Mouse (Mus musculus): Measurements from ENCODE around the gene Gm11627.

The Gm11627 gene

DNA sequence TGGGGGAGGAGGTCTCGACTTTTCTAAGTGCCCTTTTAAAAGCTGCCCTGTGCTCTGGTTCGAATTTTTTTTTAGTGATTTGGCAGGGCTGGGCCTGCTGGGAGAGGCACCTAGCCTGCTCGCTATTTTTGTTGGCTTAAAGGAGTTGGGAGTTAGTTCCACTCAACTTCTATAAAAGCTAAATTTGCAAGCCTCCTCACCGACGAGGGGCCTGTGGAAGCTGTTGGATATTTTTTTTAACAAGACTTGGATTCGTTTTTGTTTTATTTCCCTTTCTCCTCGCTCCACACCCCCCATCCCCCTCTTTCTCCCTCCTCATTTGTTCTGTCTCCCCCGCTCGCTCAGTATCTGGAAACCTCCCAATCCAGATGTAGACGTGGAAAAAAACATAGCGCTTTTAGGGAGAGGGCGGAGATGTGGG is 27.5 kb upstream of the Gm11627 start:
- ChIA-PET POLR2A (interaction anchor here in 2 of 4 experiments (0.6 to 0.9 kb wide), 4 partner anchors 33 to 333 kb away, joined by 3 to 6 read pairs (median 3); no protein-coding TSS in a partner anchor), CTCF (interaction anchor here in 2 of 4 experiments (0.5 to 0.7 kb wide), 2 partner anchors 325 to 358 kb away, joined by 6 to 17 read pairs; partner anchors contain the start of gene BC030867 (in 1 of the 2))

DNA sequence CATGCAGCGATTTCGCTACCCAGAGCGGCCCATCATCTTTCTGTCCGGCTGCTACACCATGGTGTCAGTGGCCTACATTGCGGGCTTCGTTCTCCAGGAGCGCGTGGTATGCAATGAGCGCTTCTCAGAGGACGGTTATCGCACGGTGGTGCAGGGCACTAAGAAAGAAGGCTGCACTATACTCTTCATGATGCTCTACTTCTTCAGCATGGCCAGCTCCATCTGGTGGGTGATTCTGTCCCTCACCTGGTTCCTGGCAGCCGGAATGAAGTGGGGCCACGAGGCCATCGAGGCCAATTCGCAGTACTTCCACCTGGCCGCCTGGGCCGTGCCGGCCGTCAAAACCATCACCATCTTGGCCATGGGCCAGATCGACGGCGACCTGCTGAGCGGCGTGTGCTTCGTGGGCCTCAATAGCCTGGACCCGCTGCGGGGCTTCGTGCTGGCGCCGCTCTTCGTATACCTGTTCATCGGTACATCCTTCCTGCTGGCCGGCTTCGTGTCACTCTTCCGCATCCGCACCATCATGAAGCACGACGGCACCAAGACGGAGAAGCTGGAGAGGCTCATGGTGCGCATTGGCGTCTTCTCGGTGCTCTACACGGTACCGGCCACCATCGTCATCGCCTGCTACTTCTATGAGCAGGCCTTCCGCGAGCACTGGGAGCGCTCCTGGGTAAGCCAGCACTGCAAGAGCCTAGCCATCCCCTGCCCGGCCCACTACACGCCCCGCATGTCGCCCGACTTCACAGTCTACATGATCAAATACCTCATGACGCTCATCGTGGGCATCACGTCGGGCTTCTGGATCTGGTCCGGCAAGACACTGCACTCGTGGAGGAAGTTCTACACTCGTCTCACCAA is 26.5 kb upstream of the Gm11627 start:
- ChIA-PET POLR2A (interaction anchor here in 2 of 4 experiments (0.8 to 3.5 kb wide), 8 partner anchors 19 to 331 kb away, joined by 3 to 21 read pairs (median 4); no protein-coding TSS in a partner anchor), CTCF (interaction anchor here in 1 of 4 experiments (1.0 kb wide), 1 partner anchor 10 kb away, joined by 3 read pairs; no protein-coding TSS in a partner anchor)

DNA sequence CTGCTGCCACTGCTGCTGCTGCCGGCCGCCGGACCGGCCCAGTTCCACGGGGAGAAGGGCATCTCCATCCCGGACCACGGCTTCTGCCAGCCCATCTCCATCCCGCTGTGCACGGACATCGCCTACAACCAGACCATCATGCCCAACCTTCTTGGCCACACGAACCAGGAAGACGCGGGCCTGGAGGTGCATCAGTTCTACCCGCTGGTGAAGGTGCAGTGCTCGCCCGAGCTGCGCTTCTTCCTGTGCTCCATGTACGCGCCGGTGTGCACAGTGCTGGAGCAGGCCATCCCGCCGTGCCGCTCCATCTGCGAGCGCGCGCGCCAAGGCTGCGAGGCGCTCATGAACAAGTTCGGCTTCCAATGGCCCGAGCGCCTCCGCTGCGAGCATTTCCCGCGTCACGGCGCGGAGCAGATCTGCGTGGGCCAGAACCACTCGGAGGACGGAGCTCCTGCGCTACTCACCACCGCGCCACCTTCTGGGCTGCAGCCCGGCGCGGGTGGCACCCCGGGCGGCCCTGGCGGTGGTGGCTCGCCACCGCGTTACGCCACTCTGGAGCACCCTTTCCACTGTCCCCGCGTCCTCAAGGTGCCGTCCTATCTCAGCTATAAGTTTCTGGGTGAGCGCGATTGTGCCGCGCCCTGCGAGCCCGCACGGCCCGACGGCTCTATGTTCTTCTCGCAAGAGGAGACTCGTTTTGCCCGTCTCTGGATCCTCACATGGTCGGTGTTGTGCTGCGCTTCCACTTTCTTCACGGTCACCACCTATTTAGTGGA is 25.7 kb upstream of the Gm11627 start:
- POLR2A ChIA-PET, result interaction anchor here (0.6 to 3.5 kb wide), 29 partner anchors 8 to 770 kb away, joined by 3 to 23 read pairs (median 4); partner anchors contain the start of genes Gm11627 (in 2 of the 4), C1ql1 (in 1 of the 4), G6pc3 (in 1 of the 4) and Grn (in 1 of the 4)

DNA sequence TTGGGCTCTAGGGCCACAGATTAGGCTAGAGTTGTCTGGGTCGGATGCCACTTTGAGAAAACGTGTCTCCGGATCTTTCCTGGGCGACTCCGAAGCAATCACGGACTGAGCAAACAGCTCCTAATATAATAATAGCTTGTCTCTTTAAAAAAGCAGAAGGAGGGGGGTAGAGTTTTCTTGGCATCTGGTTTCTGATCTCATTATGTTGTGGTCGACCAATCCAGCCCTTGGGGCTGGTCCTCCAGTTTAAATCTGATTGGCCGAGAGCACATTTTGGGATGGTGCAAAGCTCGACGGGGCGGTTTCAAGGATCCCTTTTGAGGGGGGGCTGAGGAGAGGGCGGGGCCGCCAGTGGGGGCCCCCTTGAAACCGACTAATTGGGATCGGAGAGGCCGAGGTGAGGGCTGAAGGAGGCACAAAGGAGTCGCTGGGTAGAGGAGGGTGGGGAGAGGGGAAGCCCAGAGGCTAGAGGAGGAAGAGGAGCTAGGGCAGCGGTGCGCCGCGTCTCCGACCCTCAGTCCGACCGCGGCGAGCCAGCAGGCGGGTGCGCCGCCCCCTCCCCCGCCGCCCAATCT is 24.8 kb upstream of the Gm11627 start, which contains the start of gene Fzd2:
Gene Fzd2 (plus strand): TSS at position 387 of the 575 bp plus-strand sequence.
- POLR2A ChIA-PET, result interaction anchor here (0.5 to 3.5 kb wide), 50 partner anchors 8 to 1344 kb away, joined by 3 to 23 read pairs (median 4); partner anchors contain the start of genes Gm11627 (in 2 of the 4), BC030867 (in 1 of the 4), C1ql1 (in 1 of the 4) and Fam171a2 (in 1 of the 4)
- CTCF ChIA-PET, result interaction anchor here (0.5 to 2.3 kb wide), 26 partner anchors 15 to 1093 kb away, joined by 3 to 11 read pairs (median 4); partner anchors contain the start of genes Fam171a2 (in 1 of the 4) and Gosr2 (in 1 of the 4)

More for the DNA sequence above, 25.7 kb upstream of the Gm11627 start:
- CTCF ChIA-PET, result interaction anchor here (0.5 to 2.3 kb wide), 15 partner anchors 10 to 530 kb away, joined by 3 to 11 read pairs (median 4); no protein-coding TSS in a partner anchor

DNA sequence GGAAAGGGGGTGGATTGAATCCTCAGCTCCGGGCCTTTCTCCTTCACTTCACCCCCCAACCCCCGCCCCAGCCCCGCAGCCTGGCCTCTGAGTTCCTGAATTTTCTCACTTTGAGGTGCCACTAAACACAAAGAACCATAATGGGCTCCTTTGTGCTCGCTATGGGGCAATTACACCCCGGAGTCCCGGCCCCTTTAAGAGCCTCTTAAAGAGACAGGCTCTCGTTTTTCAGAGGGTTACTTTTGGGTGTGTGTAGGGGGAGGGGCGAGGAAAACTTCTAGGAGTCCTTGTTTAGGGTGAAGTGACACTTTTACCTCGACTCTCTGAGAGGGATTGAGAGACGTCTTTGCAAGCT is 24.2 kb upstream of the Gm11627 start:
- ChIA-PET POLR2A (interaction anchor here (0.6 to 3.5 kb wide), 42 partner anchors 8 to 1343 kb away, joined by 3 to 23 read pairs (median 4); partner anchors contain the start of genes Gm11627 (in 2 of the 4), BC030867 (in 1 of the 4), C1ql1 (in 1 of the 4) and Hexim1 (in 1 of the 4)), CTCF (interaction anchor here (0.6 to 2.3 kb wide), 16 partner anchors 16 to 1094 kb away, joined by 3 to 11 read pairs (median 4); partner anchors contain the start of genes Fam171a2 (in 1 of the 4) and Gosr2 (in 1 of the 4))

DNA sequence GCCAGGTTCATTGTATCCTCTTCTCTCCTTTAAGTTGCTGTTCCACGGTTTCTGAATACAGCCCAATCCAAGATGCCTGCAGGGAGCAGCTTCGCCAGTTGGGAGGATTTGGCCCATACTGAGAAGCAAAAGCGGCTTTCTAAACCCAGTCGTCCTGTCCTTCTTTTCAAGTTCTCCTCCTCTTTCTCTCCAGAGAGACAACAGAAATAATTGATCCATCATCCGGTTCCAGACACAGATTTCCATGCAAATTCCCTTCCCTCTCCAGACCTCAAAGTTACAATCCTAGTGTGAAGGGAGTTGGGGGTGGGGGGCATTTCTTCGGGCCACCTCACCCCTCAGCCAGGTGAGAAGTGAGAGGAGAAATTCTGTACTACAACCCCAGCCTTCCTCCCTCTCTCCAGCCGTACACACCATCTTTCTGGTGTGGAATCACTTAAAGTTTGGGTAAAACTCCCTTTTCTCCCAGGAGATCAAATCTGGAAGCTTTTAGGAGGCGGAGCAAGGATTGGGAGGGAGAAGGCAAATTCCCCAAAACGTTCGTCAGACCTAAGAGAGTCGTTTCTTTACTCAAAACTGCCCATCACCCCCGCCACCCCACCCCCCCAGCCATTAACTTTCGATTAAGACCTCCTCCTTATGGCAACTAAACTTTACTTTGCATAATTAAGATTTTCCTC is 23.7 kb upstream of the Gm11627 start:
- ChIA-PET CTCF (interaction anchor here (0.5 to 2.3 kb wide), 9 partner anchors 16 to 397 kb away, joined by 3 to 11 read pairs (median 4); no protein-coding TSS in a partner anchor), POLR2A (interaction anchor here (0.6 to 3.5 kb wide), 25 partner anchors 9 to 522 kb away, joined by 3 to 23 read pairs (median 4); partner anchors contain the start of genes Gm11627 (in 2 of the 4) and BC030867 (in 1 of the 4))

DNA sequence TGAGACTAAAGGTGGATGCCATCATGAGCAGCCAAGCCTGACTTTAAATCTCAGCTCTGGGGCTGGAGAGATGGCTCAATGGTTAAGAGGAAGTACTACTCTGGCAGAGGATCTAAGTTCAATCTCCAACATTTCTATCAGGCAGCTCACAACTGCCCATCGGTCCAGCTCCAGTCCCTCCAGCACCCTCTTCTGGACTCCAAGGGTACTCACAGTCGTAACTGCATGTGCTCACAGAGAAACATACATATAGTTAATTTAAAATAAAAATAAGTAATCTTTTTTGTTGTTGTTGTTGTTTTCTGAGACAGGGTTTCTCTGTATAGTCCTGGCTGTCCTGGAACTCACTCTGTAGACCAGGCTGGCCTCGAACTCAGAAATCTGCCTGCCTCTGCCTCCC is 20.7 kb upstream of the Gm11627 start:
- POLR2A ChIA-PET, result interaction anchor here in 3 of 4 experiments (0.5 to 1.7 kb wide), 11 partner anchors 11 to 416 kb away, joined by 3 to 5 read pairs (median 3); partner anchors contain the start of gene G6pc3 (in 1 of the 3)

DNA sequence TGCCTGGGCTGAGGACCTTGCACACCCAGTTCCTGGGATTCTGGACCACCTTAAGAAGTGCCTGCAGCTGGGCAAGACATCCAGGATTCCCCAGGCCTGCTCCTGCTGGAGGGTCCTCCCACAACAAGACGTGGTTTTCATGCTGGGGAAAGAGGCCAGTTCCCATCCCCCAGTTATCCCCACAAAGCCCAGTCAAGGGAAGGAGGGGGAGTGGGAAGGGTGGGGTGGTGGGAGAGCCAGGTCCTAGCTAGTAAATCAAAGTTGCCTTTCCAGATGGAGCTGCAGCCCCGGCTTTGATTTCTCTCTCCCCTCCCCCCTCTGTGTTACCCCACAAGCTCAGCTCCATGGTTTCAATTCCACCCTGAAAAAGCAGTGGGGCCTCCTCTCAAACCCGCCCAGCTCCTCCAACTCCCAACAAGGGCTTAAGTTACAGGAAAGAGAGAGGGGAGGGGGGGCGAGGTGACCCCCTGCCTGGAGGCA is 16.1 kb upstream of the Gm11627 start:
- POLR2A ChIA-PET, result interaction anchor here in 3 of 4 experiments (0.5 to 2.2 kb wide), 11 partner anchors 9 to 537 kb away, joined by 3 to 8 read pairs (median 3); partner anchors contain the start of genes Fzd2 (in 2 of the 3) and Gm11627 (in 1 of the 3)
- CTCF ChIA-PET, result interaction anchor here in 2 of 4 experiments (0.6 to 1.5 kb wide), 6 partner anchors 10 to 1104 kb away, joined by 3 to 4 read pairs (median 3); no protein-coding TSS in a partner anchor

More for the DNA sequence above, 20.7 kb upstream of the Gm11627 start:
- CTCF ChIA-PET, result interaction anchor here (0.5 to 1.8 kb wide), 28 partner anchors 10 to 628 kb away, joined by 3 to 14 read pairs (median 4); partner anchors contain the start of genes Gm11627 (in 2 of the 4) and Grn (in 1 of the 4)

DNA sequence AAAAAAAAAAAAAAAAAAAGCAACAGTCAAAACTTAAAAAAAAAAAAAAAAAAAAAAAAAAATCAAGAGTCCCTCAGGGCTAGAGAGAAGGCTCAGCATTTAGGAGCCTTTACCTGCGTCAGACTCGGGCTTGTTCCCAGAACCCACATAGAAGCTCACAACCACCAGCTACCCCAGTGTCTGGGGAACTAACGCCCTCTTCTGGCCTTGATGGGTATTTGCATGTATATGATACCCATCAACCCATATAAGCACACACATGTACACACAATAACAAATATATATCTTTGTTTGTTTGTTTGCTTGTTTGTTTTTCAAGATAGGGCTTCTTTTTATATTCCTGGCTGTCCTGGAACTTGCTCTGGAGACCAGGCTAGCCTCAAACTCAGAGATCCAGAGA is 8.3 kb upstream of the Gm11627 start:
- CTCF ChIA-PET, result interaction anchor here (0.6 to 3.9 kb wide), 28 partner anchors 9 to 912 kb away, joined by 3 to 23 read pairs (median 4); partner anchors contain the start of genes Fzd2 (in 1 of the 4) and Gm11627 (in 1 of the 4)

DNA sequence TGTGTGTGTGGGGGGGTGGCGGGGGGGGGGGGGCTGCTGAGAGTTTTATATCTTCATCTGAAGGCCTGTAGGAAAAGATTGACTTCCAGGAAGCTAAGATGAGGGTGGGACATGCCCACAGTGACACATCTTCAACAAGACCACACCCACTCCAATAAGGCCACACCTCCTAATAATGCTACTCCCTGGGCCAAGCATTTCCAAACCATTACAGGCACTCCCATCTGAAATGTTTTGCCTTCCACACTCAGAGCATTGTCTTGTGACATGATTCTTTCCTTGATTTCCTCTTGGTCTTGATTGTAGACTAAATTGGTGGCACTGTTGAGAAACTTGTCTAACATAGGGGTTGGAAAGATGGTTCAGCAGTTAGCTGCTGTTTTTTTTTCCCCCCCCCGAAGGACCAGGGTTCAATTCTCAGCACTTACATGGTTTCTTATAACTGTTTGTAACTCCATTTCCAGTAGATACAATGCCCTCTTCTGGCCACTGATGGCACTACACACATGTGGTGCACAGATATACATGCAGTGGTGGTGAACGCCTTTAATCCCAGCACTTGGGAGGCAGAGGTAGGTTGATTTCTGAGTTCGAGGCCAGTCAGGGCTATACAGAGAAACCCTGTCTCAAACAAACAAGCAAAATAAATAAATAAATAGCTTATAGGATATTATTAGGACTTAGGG is 7.3 kb upstream of the Gm11627 start:
- ChIA-PET POLR2A (interaction anchor here in 1 of 4 experiments (1.2 to 1.6 kb wide), 4 partner anchors 8 to 110 kb away, joined by 4 to 7 read pairs (median 6); no protein-coding TSS in a partner anchor), CTCF (interaction anchor here (0.6 to 3.9 kb wide), 15 partner anchors 8 to 126 kb away, joined by 3 to 23 read pairs (median 5); partner anchors contain the start of genes Fzd2 (in 1 of the 4) and Gm11627 (in 1 of the 4))

More for the DNA sequence above, 8.3 kb upstream of the Gm11627 start:
- POLR2A ChIA-PET, result interaction anchor here (0.6 to 1.6 kb wide), 9 partner anchors 9 to 545 kb away, joined by 3 to 8 read pairs (median 5); no protein-coding TSS in a partner anchor

DNA sequence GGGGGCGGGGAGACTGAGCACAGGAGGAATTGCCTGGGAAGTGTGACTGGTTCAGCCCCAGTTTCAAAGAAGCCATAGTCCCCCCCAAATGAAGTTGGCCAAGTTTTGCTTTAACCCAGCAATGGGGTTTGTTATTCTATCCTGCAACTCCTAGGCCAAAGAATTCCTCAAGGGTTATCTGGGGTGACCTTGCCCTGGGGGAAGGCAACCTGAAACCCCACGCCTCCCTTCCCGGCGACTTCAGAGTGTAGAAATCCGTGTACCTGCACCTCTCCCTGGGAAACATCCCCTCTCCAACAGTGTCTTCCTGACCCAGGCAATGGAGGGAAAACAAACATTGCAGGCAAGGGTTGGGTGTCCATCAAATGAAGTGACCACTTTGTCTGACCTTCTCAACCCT is 3.5 kb upstream of the Gm11627 start:
- ChIA-PET CTCF (interaction anchor here in 2 of 4 experiments (1.0 to 1.4 kb wide), 3 partner anchors 10 to 146 kb away, joined by 3 to 5 read pairs (median 5); no protein-coding TSS in a partner anchor), POLR2A (interaction anchor here in 3 of 4 experiments (0.5 to 1.7 kb wide), 6 partner anchors 10 to 113 kb away, joined by 3 to 7 read pairs (median 4); no protein-coding TSS in a partner anchor)

DNA sequence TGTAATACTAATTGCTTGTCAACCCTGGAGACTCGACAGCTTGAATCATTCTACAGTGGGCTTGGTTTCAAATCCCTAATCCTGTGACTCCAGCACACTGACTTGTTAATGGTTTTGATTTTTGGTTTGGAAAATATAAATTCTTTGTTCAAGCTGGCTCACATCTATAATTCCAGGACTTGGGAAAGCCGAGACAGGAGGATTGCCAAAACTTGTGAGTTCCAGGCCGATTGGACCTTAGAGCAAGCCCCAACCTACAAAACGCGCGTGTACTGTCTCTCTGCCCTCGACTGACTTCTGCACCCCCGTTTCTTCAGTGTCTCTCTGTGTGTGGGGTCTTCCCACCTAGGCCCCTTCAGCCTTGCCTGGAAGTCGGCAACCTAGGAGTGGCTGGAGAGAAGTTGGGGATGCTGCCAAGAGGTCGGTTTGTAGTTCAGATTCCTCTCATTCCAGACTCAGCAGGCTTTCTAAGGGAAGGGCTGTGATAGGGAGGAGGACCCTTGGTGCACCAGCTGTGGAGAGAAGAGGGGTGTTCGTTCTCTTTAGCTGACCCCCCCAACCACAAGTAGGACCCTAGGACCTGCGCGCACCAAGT is 2.9 kb upstream of the Gm11627 start:
- ChIA-PET POLR2A (interaction anchor here in 3 of 4 experiments (0.9 to 3.1 kb wide), 10 partner anchors 9 to 1100 kb away, joined by 3 to 19 read pairs (median 4); partner anchors contain the start of genes Fzd2 (in 1 of the 3) and Slc25a39 (in 1 of the 3)), CTCF (interaction anchor here in 3 of 4 experiments (0.6 to 1.6 kb wide), 7 partner anchors 9 to 354 kb away, joined by 3 to 6 read pairs (median 4); no protein-coding TSS in a partner anchor)

DNA sequence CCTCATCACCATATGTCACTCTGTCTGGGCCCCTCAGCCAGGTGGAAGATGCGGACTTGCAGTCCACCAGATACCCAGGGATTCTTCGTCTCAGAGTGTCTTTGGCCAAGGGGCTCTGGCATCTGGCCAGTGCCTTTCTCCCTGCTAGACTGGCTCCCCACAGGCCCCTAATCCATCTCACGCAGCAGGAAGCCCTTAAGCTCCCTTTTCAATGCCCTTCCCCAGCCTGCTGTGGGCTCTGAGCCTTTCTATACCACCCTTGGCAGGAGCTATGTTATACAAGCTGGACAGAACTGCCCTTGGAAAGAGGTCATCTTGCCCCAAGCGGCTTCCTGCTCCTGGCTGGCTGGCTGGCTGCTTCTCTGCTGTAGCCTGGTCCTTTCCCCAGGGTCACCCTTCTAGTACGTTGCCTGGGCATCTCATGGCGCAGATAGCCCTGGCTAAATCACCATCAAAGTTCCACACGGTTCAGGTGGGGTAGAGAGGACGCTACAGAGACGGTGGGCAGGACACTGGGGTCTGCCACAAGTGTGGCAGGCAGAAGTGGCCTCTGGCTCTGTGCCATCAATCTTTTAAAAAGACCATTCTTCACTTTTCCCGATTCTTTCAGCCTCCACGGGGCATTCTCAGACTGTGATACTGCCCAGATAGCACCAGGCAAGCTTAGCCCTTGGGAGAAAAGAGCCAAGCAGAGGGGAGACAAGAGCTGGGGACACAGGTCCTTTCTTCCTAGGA is 2.2 kb upstream of the Gm11627 start:
- ChIA-PET CTCF (interaction anchor here in 3 of 4 experiments (0.5 to 1.6 kb wide), 9 partner anchors 9 to 590 kb away, joined by 3 to 6 read pairs (median 3); no protein-coding TSS in a partner anchor), POLR2A (interaction anchor here in 3 of 4 experiments (0.6 to 3.1 kb wide), 14 partner anchors 9 to 1101 kb away, joined by 3 to 19 read pairs (median 4); partner anchors contain the start of genes Fzd2 (in 1 of the 3), Gpatch8 (in 1 of the 3), Hexim1 (in 1 of the 3) and Slc25a39 (in 1 of the 3))

DNA sequence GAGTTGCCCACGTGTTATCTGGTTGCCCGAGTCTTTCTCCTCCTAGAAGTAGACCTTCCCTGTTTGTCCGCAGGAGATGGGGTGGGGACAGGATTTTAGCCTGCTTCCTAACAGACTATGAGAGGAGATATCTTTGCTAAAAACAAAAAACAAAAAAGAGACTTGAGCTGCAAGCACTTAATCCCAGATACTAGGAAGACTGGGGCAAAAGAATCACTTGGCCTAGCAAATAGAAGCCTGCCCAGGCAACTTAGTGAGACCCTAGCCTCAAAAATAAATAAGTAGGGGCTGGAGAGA is 721 bp upstream of the Gm11627 start:
- POLR2A ChIA-PET, result interaction anchor here in 3 of 4 experiments (0.6 to 3.7 kb wide), 24 partner anchors 9 to 1538 kb away, joined by 3 to 23 read pairs (median 3); partner anchors contain the start of genes Fzd2 (in 3 of the 3), Gpatch8 (in 1 of the 3), Hexim1 (in 1 of the 3) and Slc25a39 (in 1 of the 3)

More for the DNA sequence above, 721 bp upstream of the Gm11627 start:
- CTCF ChIA-PET, result interaction anchor here in 3 of 4 experiments (0.6 to 3.5 kb wide), 11 partner anchors 8 to 619 kb away, joined by 3 to 23 read pairs (median 4); partner anchors contain the start of gene Ccdc43 (in 1 of the 3)
